Mouse (Mus musculus): ENCODE data around the gene Efcab9.
"Not testable (repeated sequence)": the region's sequence is repeated elsewhere in the genome, so short reads cannot be mapped to it uniquely, and the experiment has no call there.

The Efcab9 gene

DNA sequence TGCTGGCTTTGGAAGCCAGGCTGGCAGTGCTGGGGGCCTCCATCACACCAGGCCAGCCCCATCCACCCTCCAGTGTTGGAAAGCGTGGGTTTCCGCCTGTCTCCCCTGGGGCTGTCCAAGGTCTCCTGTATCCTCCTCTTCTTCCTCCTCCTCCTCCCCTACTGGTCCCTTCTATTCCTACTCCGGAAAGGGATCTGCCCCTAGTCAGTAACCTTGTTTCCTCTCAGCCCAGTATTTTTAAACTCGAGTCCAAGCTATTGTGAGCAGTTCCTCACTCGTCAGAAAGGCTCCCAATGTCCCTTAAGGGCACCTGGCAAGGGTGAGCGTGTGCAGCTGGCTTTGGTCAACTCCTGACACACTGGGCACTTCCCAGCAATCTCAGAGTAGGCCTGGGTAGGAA is 6.6 kb upstream of the Efcab9 start:
- DNase-seq (ENCODE audit: low spot score in 2 of 2), result peak; percentile 63 to 79

DNA sequence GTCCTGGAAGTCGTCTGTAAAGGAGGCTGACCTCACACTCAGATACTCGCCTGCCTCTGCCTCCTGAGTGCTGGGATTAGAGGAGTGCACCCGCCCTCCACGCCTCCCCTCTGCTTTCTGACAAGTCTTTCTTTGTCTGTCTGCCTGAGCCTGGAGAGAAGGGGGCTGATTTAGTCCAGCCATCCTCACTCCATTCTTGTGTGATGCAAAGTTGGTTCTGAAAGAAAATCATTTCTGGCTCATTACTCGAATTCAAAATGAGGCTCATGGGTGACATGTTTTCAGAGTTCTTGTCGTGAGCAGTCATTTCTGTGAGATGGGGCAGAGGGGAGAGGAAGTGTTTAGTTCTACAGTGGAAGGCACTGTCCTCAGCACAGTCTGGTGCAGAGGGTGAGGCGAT is 5.1 kb upstream of the Efcab9 start:
- DNase-seq (ENCODE audit: low spot score in 2 of 2), result no peak

DNA sequence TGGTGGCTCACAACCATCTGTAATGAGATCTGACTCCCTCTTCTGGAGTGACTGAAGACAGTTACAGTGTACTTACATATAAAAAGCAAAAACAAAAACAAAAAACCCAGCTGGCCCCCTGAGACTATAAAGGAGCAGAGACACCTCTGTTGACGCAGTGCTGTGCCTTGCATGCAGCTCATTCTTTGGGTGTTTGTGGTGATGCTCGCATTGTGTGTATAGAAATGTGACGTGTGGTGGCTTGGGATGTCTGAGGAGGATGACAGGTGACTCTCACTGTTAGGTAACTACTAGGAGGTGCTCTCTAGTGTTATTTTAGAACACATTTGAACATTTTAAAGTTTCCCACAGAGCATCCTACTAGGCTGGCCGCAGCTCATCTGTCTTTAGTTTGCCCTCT is 3.8 kb upstream of the Efcab9 start:
- DNase-seq (ENCODE audit: low spot score in 2 of 2), result no peak

DNA sequence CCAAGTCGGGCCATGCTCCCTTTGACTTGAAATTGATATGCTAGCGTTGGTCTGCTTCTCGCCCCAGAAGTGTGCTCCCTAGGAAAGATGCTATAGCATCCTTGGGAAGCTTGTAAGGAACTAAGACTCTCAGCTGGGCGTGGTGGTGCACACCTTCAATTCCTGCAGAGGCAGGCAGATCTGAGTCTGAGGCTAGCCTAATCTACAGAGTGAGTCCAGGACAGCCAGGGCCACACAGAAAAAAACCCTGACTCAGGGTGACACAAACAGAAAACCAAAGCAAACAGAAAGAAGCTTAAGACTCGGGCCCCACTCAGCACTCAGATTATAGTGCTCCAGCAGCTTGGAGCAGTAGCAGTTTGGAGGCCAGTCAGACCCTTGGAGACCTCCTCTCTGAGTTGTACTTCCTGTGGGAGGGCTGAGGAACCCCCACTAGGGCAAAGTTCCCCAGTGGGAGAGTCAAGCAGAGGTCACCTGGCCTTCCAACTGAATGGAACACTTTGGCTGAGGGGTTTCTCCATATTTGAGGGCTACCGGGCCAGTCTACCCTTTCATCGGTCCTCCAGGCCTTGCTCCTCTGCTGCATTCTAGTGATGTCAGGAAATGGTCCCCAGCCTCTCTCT is 2.7 kb upstream of the Efcab9 start:
- DNase-seq (ENCODE audit: low spot score in 2 of 2), result peak in 1 of 2 experiments; percentile 38

DNA sequence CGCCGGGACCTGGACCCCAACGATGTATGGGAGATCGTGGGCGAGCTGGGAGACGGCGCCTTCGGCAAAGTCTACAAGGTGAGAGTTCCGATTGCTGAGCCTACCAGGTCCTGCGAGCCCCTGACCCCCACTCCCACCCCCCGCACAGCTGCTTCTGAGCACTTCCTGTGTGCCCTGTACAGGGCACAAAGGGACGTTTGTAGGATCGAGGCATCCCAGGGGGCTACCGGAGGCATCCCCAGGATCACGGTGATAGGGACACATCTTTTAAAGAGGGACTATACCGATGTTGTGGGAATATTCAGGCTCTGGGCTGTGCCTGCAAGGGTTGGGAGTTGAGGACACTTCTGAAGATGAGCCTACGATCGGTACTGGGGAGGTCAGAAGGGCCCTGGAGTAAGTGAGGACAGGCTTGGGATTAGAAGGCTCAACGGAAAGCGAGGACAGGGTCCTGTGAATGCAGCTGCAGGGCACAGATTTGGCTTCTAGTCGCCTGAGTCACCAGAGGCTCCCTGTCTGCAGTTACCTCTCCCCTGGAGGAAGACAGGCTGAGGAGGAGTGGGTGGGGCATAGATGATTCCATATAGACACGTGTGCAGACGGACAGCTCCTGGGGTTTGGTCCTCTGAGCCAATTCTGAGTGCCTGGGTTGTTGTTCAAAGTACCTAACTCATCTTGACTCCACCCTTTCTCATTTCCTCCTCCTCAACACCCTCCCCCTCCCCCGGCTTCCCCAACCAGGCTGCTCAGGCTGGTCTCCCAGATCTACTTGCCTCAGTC is 1.8 kb upstream of the Efcab9 start:
- peak; percentile 53 to 70 for DNase-seq (ENCODE audit: low spot score in 2 of 2)

DNA sequence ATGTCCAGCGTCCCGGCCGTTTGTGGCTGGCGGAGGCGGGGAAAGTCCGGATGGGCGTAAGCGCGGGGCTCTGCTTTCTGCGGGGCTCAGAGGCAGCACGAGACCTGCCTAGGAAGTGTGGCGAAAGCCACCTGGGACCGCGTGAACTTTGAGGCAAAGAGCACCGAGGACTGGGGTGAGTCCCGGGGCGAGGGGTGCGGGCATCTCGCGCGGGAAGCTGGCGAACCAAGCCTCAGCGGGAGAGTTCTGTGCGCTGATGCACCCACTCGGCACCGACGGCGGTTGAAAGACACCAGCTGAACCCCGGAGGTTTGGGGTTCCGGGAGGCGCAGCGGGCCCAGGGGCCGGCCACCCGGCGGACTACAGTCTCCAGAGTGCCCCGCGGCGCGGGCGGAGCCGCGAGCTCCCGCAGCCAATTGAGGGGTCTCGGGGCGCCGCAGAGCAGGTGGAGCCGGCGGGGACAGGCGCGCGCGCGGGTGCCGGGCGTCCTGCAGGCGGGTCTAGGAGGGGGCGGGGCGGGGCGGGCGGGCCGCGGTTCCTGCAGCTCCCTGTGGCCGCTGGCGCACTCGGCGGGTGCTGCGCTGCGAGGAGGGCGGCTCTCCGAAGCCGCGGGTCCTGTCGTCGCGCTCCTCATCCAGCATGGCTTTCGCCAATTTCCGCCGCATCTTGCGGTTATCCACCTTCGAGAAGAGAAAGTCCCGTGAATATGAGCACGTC is 1.0 kb upstream of the Efcab9 start, which contains the start of gene Stk10:
Stk10 (plus strand) TSS at position 541 of the 717 bp plus-strand sequence.
- peak; percentile 92 to 93 for DNase-seq (ENCODE audit: low spot score in 2 of 2)

DNA sequence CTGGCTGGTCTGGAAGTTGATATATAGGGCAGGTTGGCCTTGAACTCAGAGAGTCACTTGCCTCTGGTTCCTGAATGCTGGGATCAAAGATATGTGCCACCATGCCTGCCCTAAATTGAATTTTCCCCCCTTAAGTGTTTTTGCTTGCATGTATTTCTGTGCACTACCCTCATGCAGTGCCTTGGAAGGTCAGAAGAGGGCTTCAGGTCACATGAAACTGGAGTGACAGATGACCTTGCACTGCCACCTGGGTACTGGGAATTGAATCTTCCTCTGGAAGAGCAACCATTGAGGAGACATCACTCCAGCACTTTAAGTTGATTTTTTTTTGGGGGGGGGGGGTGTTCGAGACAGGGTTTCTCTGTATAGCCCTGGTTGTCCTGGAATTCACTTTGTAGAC is 1.7 kb downstream of the Efcab9 start:
- DNase-seq (ENCODE audit: low spot score in 2 of 2), result no peak

DNA sequence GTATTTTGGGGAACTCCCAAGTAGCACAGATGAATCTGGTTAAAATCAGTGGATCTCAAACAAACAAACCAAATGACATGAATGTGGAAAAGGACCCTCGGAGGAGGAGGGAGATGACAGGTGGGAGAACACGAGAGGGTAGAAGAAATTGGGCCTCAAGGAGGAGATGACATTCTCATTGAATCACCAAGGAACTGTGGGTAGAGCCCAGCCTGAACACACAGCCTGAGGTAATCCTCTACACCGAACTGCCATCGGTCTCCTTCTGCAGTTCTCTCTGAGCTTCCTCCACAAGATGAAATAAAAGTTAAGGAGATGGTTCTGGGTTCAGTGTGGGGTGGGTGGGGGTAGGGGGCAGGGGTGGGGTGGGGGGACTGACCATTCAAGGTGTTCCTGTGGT is 4.9 kb downstream of the Efcab9 start:
- no peak for DNase-seq (ENCODE audit: low spot score in 2 of 2)

DNA sequence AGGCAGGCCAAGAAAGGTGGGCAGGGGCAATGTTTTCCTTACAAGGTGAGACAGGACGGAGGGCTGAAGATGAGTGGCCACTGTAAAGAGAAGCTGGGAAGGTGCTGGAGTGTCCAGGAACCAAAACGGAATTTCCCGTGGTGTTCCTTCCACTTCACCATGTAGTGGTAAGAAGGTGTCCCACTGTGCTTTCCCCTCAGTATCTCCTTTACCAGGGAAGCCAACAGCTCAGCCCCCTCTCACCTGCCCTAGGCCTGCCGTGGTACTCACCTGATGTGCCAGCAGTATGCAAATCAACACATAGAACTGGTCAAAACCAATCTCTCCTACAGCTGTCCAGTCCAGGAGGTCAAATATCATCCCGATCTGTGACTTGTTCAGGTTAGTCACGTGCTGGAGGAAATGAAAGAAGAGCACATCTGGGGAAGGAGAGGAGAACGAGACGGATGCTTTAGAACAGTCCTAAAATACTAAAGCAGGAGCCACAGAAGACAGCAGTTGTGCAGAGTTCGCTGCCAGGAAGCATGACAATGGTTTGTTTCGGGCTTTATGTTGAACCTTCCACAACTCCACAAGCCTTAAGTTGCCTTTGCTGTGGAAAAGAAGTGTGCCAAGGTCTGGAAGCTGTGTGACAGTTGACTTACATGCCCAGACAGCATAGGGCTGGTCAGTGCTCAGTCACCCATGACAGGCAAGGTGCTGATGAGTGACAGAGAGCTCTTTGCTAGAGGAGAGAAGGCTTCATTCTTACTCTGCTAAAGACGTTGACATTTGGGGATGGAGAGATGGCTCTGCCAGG is 7.6 kb downstream of the Efcab9 start:
- DNase-seq (ENCODE audit: low spot score in 2 of 2), result no peak

DNA sequence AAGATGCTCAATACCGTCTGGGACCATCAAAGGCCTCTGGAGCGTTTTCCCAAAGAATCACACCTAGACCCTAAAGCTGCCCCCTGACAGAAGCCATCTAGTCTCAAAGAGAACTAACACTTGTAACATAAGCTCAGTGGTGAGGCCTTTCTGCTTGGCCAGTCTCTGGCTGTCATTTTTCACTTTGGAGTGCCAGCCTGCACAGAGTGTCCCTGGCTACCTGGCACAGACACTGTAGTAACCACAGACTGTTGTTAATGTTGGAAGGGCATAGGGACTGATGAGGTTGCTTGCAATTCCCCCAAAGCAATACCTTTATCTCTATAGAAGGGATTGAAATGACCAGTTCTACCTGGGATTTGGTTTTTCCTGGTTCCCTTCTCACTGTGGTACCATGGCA is 10.6 kb downstream of the Efcab9 start:
- no peak for DNase-seq (ENCODE audit: low spot score in 2 of 2)

DNA sequence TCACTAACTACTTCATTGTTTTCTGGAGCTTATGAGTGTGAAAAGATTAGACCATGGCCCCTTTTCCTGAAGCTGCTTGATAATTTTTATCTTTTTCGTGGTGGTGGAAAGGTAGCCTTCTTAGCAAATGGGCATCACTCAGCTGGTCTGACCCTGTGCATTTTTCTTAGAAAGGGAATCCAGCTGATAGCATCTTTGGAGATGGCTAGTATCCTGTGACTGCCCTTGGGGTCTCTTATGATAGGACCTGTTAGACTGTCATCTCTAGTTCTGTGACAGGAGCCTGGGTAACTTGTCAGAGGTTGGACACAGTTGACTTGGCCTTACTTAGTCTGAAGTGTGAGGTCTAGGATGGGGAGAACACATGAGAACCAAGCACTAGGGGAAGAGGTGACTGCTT is 12.5 kb downstream of the Efcab9 start:
- DNase-seq (ENCODE audit: low spot score in 2 of 2), result no peak

DNA sequence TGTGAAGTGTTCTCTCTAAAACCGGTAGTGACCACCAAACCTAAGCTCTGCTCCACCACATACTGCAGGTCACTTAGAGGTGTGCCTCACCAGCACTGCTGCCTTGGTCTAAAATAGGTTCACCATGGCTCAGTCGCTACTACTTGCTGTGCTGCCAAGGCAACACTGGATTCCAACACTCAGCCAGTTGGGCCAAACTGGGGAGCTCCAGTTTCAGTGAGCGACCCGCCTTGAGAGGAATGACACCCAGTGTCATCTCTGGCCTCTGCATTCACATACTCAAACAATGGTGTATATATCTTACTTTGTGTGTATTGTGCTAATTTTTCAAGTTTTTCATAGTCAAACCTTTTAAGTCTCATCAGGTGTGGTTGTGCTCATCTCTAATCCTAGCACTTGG is 13.1 kb downstream of the Efcab9 start:
- no peak for DNase-seq (ENCODE audit: low spot score in 2 of 2)

DNA sequence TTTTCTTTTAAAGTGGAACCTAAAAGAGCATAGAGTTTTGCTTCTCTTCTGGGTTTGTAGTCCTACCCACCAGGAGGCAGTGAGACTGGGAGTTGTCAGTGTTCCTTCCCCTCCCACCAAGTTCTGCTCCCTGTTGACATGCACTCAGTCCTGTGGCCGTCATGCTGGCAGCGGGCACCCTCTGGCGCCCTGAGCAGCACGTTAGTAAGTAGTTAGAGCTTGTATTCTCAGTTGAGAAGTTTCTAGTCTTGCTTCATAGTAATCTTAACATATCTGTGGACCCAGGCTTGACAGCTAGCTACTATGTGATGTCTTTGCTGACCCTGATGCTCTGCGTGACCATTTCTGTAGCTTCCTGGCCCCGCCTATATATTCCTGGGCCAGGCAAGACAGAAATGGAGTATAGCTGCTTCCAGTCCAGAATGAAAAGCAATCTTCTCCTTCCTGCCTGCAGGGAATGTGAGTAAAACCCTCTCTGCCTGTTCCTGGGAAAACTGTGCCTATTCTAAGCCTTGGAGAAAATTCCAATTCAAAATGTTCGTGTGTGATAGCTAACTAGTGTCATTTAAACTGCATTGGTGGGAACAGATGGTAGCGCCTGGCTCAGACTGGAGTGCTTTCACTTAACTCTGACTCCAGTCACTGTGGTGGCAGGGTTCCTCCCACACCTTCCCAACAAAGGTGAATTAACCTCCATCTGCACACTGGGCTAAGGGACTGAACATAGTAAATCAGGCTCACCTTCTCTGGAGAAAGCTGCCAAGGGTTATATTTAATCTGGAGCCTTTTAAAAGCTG is 14.8 kb downstream of the Efcab9 start:
- DNase-seq (ENCODE audit: low spot score in 2 of 2), result no peak

DNA sequence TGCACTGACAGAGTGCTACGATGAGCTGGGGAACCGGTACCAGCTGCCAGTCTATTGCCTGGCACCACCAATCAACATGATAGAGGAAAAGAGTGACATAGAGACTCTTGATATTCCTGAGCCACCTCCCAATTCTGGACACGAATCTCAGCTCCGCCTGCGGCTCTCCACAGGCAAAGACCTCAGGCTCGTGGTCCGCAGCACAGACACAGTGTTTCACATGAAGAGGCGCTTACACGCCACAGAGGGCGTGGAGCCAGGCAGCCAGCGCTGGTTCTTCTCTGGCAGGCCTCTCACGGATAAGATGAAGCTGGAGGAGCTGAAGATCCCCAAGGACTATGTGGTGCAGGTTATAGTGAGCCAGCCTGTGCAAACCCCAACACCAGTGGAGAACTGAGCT is 15.8 kb downstream of the Efcab9 start:
- no peak for DNase-seq (ENCODE audit: low spot score in 2 of 2)

DNA sequence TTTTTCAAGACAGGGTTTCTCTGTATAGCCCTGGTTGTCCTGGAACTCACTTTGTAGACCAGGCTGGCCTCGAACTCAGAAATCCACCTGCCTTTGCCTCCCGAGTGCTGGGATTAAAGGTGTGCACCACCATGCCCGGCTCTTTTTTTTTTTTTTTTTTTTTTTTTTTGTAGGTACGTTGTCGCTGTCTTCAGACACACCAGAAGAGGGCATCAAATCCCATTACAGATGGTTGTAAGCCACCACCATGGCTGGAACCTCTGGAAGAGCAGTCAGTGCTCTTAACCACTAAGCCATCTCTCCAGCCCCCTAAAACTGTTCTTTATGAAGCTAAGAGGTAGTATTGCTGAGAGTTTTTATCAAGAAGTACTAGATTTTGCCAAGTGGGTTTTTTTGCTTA is 17.0 kb downstream of the Efcab9 start:
- not testable (repeated sequence) for DNase-seq (ENCODE audit: low spot score in 2 of 2)

DNA sequence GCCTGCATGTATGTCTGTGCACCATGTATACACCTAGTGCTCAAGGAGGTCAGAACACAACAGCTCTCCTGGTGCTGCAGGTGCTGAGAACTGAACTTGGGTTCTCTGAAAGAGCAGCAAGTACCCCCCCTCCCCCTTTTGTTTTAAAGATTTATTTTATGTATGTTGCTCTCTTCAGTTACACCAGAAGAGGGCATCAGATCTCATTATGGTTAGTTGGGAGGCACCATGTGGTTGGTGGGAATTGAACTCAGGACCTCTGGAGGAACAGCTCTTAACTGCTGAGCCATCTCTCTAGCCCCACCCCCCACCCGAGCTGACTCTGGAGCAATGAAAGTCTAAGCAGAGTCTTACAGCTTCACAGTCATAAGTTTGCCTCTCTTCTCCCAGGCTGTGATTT is 21.0 kb downstream of the Efcab9 start:
- no peak for DNase-seq (ENCODE audit: low spot score in 2 of 2)

DNA sequence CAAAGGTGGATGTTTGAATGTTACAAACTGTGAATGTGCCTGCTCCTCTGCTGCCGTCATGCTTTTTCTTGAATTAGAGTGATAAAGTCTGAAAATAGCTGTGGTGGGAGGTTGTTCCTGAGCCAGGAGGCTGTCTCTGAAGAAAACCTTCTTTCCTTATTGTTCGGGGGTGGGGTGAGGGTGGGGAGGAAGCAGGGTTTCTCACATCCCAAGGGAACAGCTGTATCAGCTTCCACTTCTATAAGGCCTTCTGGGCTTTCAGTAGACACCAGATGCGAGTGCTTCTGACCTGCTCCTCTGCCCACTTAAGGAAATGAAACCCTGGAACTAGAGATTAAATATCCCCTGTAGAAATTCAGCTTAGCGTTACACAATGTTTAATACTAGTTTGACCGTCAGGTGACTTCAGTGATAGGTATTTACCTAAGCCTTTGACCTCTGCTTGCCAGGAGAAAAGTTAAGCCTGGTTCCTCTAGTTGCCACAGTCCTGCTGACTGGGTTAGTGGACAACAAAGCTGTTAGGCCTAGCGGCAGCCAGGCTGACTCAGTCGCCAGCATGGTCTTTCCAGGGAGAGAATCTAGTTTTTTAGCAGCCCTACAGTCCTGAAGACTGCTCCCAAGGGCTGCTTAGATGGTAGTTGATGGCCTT is 26.7 kb downstream of the Efcab9 start:
- no peak for DNase-seq (ENCODE audit: low spot score in 2 of 2)

DNA sequence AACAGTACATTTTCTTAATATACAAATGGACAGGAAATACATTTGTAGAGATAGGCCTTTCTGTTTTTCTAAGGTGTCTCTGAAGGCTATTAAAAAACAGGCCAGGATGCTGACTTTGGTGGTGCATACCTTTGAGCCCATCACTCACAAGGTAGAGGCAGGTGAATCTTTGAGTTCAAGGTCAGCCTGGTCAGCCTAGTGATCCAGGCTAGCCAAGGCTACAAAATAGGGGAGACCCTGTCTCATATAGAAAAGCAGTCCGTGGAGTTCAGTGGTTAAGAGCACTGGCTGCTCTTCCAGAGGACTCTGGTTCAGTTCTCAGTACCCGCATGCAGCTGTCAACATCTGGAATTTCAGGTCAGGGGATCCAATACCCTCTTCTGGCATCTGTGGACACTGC is 28.2 kb downstream of the Efcab9 start:
- no peak for DNase-seq (ENCODE audit: low spot score in 2 of 2)

DNA sequence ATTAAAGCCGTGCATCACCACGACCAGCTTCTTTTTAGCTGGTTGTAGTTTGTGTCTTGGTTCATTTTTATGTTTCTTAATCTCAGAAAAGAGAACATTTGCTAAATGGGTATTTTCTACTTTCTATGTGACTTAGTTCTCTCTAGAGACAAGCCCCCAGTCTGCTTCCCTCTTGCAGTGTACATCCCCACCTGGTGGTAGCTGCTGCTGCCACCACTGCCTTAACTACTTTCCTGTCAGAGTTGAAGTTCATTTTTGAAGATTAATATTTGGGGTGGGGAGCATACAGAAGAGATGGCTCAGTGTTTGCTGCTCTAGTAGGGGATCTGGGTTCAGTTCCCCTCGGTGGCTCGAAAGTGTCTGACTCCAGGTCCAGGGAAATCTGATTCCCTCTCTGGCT is 31.9 kb downstream of the Efcab9 start:
- no peak for DNase-seq (ENCODE audit: low spot score in 2 of 2)

DNA sequence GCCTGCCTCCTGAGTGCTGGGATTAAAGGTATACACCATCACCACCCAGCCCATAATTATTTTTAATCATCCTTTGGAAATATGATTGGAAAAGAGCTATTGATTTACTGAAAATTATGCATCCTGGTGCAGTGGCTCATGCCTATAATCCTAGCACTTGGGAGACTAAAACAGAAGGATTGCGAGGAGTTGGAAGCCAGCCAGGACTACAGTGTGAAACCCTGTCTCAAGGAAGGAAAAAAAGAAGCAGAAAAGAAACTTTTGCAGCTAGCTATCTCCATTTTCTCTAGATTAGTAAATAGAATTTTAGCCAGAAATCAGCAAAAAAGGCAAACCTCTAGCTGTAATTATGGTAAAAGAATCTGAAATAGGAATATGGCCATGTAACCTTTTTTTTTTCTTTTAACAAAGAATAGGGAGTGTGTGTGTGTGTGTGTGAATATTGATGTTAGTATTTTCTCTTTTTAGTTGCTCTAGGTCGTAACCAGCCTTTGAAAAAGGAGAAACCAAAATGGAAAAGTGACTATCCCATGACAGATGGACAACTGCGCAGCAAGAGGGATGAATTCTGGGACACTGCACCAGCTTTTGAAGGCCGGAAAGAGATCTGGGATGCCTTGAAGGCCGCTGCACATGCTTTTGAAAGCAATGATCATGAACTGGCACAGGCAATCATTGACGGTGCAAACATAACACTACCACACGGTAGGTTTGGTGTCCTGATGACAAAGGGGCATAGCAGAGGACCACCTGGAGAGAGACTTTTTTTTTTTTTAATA is 32.9 kb downstream of the Efcab9 start:
- DNase-seq (ENCODE audit: low spot score in 2 of 2), result peak in 1 of 2 experiments; percentile 39
